Mouse (Mus musculus) olfactory bulb, adult 2 months (tissue): Measurements from ENCODE around the gene Bcar3. TPM values are rescaled to one million over a fixed set of nuclear protein-coding genes. Genes with fewer than 3 reads are reported as not detected.

Experiments
- H3K27ac ChIP-seq: fragments of 200-500 bp; 2 replicates; pipeline ENCODE4 v1.5.1; 2012; ENCODE audit warnings: low read depth, low read length; ENCODE audit not compliant: insufficient read depth
- H3K4me1 ChIP-seq: fragments of 200-500 bp; 2 replicates; pipeline ENCODE4 v1.6.1; 2012; ENCODE audit warnings: low read length; ENCODE audit not compliant: control insufficient read depth, insufficient read depth
- H3K4me3 ChIP-seq: fragments of 200-500 bp; 2 replicates; pipeline ENCODE4 v1.5.1; 2012; ENCODE audit warnings: mild to moderate bottlenecking, low read depth, low read length, moderate library complexity; ENCODE audit not compliant: insufficient read depth
- CTCF ChIP-seq: fragments of 200-500 bp; IDR thresholded peaks from 2 replicates; pipeline ENCODE4 v1.5.1; 2012; ENCODE audit warnings: low read depth, mild to moderate bottlenecking, low read length, moderate library complexity; ENCODE audit not compliant: insufficient read depth
- POLR2A ChIP-seq: fragments of 200-500 bp; IDR thresholded peaks from 2 replicates; pipeline ENCODE4 v1.6.1; 2012; ENCODE audit warnings: mild to moderate bottlenecking, low read depth, low read length, moderate library complexity; ENCODE audit not compliant: insufficient read depth
- WGBS: fragments of 180-500 bp; shearing (Covaris S2); methylation state at CpG from one replicate; pipeline ENCODE4 v1.1.7; 2018; 5-methylcytosine and 5-hydroxymethylcytosine counted together
- polyA plus RNA-seq: library from polyadenylated mRNA; stranded (reverse); fragments of >200 nt; gene quantifications from 2 replicates; pipeline ENCODE4 v1.2.4, GENCODE M21; 2012; ENCODE audit warnings: low replicate concordance; ENCODE audit not compliant: missing spikeins, insufficient read depth, insufficient read length

Gene Bcar3
- polyA plus RNA-seq, 1 experiment = not detected

GRCm38 (mm10) chr3:122402143-122402542 is 108.2 kb downstream of the Bcar3 start:
- Histone ChIP-seq H3K27ac (0 out of 2 replicates have a peak overlapping the region, but pooled peaks have one; percentile 18), H3K4me3 (no peak overlapping the region), H3K4me1 (peaks cover 8% of the 10 kb centered on the region)
- TF ChIP-seq CTCF (no peak), POLR2A (no peak)
- WGBS = 43% methylated on average over 5 of the region's 5 CpGs

GRCm38 (mm10) chr3:122403860-122404557 is 110.1 kb downstream of the Bcar3 start:
- TF ChIP-seq CTCF (no peak), POLR2A (no peak)

DNA sequence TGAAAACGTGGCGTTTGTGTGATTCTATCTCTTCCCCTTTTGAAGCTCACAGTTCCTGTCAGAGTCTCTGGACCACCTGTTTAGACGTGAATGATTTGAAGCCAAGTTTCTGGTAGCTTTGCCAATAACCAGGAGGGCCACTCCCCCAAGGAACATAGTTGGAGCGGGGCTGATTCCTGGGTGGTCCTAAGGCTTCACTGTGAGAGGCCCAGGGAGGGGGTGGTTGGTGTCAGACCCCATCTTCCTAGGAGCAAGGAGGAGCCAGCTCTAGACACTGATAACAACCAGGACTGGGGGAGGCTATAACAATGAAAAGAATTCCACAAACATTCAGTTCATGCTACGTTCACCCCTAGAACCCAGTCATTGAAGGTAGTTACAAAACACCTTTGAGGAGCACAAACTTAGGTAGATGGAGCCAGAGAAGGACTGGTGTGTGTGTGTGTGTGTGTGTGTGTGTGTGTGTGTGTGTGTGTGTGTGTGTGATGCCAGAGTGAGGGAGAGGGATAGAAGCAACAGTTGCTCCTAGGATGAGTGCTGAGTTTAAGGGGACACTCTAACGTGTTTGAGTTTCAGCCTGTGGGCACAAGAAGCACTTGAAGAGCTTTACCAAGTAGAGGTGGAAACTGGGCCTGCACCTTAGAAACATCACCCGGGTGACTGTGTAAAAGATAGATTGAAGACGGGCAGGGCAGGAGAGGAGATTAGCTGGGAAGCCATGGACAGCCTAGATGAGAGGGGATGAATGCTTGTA is 111.4 kb downstream of the Bcar3 start:
- peaks cover 8% of the 10 kb centered on the region for H3K4me1 ChIP-seq
- no peak overlapping the region for H3K4me3 ChIP-seq
- TF ChIP-seq CTCF = no peak
- TF ChIP-seq POLR2A = no peak
- 92% methylated on average over 8 of the region's 8 CpGs for WGBS
- no peak overlapping the region for H3K27ac ChIP-seq

More at GRCm38 (mm10) chr3:122403860-122404557, 110.1 kb downstream of the Bcar3 start:
- Histone ChIP-seq H3K4me3 (no peak overlapping the region), H3K27ac (no peak overlapping the region), H3K4me1 (peaks cover 8% of the 10 kb centered on the region)
- WGBS = 83% methylated on average over 9 of the region's 9 CpGs

DNA sequence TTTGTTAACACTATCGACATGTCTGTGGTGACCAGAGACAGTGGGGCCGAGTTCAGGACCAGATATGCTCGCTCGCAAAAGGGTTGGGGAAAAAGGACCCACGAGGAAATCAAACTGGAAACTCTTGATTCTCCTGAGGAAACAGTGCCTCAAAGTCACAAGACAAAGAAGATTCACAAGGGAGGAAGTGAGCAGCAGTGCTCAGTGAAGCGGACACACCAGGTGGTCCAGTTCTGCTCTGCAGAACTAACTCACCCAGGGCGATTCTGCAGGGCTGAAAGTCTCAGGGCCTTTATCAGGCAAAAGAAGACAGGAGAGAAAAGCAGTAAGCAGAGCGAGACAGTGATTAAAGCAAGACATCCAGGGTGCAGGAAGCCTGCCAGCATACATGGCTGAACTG is 112.5 kb downstream of the Bcar3 start:
- 83% methylated on average over 8 of the region's 8 CpGs for WGBS
- H3K27ac ChIP-seq = no peak overlapping the region
- H3K4me3 ChIP-seq = no peak overlapping the region
- H3K4me1 ChIP-seq = peaks cover 7% of the 10 kb centered on the region
- TF ChIP-seq CTCF (no peak), POLR2A (no peak)

DNA sequence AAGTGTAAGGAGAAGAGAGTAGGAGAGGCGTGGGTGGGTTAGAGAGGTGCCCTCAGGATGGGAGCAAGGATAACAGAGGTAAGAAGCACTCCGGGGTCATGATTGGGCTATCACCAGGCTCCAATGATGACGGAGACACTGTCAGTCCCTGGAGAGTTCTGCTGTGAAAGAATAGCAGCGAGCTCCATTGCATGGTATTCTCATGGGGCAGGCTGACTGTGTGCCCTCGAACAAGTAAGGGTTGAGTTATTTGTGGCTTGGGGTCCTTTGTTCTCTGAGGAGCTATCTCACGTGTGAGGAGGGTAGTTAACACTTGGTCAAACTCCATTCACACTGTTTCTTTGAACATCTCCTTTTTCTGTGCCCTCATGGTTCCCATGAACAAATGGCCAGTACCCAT is 113.8 kb downstream of the Bcar3 start:
- H3K27ac ChIP-seq = no peak overlapping the region
- 88% methylated on average over 6 of the region's 6 CpGs for WGBS
- no peak overlapping the region for H3K4me3 ChIP-seq
- no peaks in the 10 kb centered on the region for H3K4me1 ChIP-seq
- TF ChIP-seq POLR2A (no peak), CTCF (no peak)

DNA sequence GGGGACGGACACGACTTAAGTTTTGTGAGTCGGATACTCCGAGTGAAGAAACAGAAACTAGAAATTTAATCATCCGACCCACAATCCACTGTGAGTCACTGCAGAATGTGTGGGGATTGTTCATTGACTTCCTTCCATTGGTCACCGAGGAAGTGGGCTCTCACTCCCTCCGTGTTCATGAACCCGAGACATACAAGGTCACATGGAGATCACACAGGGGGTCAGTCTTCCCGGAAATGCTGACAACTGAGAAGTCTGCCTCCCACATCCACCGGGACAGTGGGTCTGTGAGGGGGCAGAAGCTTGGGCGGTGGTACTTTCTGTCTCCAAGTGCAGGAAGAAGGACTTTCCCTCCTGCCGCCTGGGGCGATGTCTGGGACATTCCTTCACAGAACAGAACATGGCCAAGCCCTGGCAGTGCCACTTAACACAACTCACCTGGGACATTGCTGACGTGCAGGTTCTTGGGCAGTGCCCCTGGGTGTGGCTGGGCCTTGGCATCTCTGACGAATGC is 114.9 kb downstream of the Bcar3 start:
- 75% methylated on average over 15 of the region's 15 CpGs for WGBS
- Histone ChIP-seq H3K27ac (no peak overlapping the region), H3K4me3 (no peak overlapping the region), H3K4me1 (peaks cover 2% of the 10 kb centered on the region)
- TF ChIP-seq CTCF (no peak), POLR2A (no peak)

DNA sequence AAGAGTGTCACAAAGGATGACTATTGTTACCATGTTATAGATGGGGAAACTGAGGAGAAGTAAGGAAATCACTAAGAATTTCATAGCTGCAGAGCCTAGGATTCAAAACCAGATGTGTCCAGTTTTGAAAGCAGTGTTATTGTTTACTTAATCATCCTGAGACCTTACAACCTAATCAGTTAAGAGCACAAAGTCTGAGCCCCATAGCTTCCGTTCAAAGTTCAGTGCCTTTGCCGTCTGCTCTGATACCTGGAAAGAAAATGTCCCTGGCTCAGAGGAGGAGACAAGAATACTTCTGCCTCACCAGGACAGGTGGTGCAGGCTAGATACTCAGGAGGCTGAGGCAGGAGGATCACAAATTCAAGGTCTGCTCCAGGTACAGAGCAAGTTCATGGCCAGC is 117.7 kb downstream of the Bcar3 start:
- no peak overlapping the region for H3K4me3 ChIP-seq
- TF ChIP-seq CTCF (no peak), POLR2A (no peak)
- H3K4me1 ChIP-seq = peaks cover 6% of the 10 kb centered on the region
- WGBS = 98% methylated on average over 2 of the region's 2 CpGs
- H3K27ac ChIP-seq = no peak overlapping the region

GRCm38 (mm10) chr3:122413729-122414561 is 120.0 kb downstream of the Bcar3 start:
- no peak overlapping the region for H3K27ac ChIP-seq
- H3K4me1 ChIP-seq = peaks cover 9% of the 10 kb centered on the region
- no peak overlapping the region for H3K4me3 ChIP-seq
- no peak for TF ChIP-seq CTCF
- TF ChIP-seq POLR2A = 0 out of 2 replicates have a peak, but pooled peaks have one; percentile 22
- 29% methylated on average over 17 of the region's 17 CpGs for WGBS

DNA sequence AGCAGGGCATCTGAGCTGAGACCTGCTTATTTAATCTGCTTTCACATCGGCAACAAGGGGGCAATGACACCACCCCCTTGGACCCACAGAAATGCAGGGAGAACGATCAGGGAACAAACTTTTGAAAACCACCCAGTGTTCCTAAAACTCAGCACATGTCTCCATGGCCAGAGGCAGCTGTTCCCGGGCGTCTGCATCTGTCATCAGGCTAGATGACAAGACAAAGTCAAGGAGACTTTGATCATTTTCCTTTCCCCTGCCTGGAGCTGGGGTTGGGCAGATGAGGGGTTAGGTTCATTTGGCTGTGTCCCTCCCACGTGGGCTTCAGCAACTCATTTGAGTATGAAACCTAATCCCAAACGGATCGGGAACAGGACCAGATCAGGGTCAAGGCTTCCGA is 120.9 kb downstream of the Bcar3 start:
- no peak overlapping the region for H3K4me3 ChIP-seq
- H3K4me1 ChIP-seq = peaks cover 9% of the 10 kb centered on the region
- TF ChIP-seq POLR2A (no peak), CTCF (no peak)
- H3K27ac ChIP-seq = no peak overlapping the region
- WGBS = 83% methylated on average over 8 of the region's 8 CpGs
